ENCODE assay signal across 16 mouse cellular contexts in the genomic region with DNA sequence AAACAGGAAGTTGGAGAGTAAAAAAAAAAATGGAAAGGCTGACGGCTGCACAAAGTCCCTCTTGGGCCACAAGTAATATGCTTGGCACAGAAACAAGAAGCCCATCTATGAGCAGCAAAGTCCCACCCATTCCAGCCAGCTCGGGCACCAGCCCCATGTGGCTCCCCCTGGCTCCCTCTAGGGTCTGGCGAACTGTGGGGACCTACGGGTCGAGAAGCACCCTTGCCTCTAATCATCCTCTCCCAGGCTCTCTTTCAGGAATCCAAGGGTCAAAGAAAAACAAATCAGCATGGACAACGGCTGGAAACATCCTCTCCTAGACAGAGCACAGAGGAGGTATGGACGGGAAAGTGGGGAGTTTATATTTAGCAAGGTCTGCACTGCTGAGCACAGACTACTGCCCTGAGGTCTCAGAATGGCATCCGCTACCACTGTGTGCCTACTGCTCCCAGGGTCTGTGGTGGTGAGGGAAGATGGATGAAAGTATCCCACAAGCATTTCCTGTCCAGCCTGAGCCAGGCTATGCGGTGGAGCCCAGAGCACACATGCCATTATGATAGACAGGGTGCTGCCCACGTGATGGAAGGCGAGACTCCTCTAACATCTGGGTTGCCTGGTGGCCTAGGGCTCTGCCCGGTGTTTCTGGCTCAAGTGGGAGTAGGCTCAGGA.
DNase-seq lines count a peak whose midpoint lies in the region; ATAC-seq and TF ChIP-seq lines count a peak whose summit lies in the region.
"Had no signal": no experiment of that assay in that cellular context is flagged by ENCODE, and none has a peak within 500 bp of the region (broad histone marks: within the 10 kb centered on the region; RNA-seq: fewer than 3 reads in every experiment).

No protein-coding gene starts in this region.

- H3K9me3 ChIP-seq in heart, embryonic 10.5 days: no peaks in the 10 kb centered on the region
- H3K9me3 ChIP-seq in kidney, embryonic 15.5 days (replicated peaks): no peaks in the 10 kb centered on the region
- no peaks in the 10 kb centered on the region for H3K9me3 ChIP-seq in limb, embryonic 13.5 days
- no peaks in the 10 kb centered on the region for H3K9me3 ChIP-seq in forebrain, embryonic 14.5 days (replicated peaks; ENCODE audit: control insufficient read depth, low read length)
- H3K9me3 ChIP-seq: embryonic facial prominence, embryonic 12.5 days; forebrain, embryonic 15.5 days; intestine, embryonic 15.5 days had no signal

- in situ Hi-C loops in Patski (cut with MboI; ENCODE audit: low pct_unique_long_range_greater_than_20kb): no loop called here

- H3K4me2 ChIP-seq in kidney, embryonic 15.5 days: no peak overlapping the region; the same call in 1 of the 2 replicates
- H3K4me2 ChIP-seq in limb, embryonic 13.5 days (replicated peaks): no peak overlapping the region
- no peak overlapping the region for H3K4me2 ChIP-seq in forebrain, embryonic 14.5 days (ENCODE audit: low read length)
- H3K4me2 ChIP-seq: embryonic facial prominence, embryonic 12.5 days; forebrain, embryonic 15.5 days; intestine, embryonic 15.5 days had no signal

- H3K4me1 ChIP-seq in heart, embryonic 10.5 days: peaks cover 24% of the 10 kb centered on the region
- peaks cover 24% of the 10 kb centered on the region for H3K4me1 ChIP-seq in kidney, embryonic 15.5 days
- peaks cover 11% of the 10 kb centered on the region; the same call in 1 of the 2 replicates for H3K4me1 ChIP-seq in limb, embryonic 13.5 days
- no peaks in the 10 kb centered on the region for H3K4me1 ChIP-seq in forebrain, embryonic 14.5 days (ENCODE audit: control insufficient read depth, insufficient read depth, low read length)
- H3K4me1 ChIP-seq: embryonic facial prominence, embryonic 12.5 days; forebrain, embryonic 15.5 days; intestine, embryonic 15.5 days had no signal

- CTCF ChIA-PET in Patski (lab: Charles Lee): no interaction called here

- H3K36me3 ChIP-seq in heart, embryonic 10.5 days: no peaks in the 10 kb centered on the region
- H3K36me3 ChIP-seq in kidney, embryonic 15.5 days: no peaks in the 10 kb centered on the region; the same call in 1 of the 2 replicates
- H3K36me3 ChIP-seq in limb, embryonic 13.5 days: peaks cover 5% of the 10 kb centered on the region; the same call in 1 of the 2 replicates
- no peaks in the 10 kb centered on the region for H3K36me3 ChIP-seq in forebrain, embryonic 14.5 days (ENCODE audit: control insufficient read depth, insufficient read depth, low read length)
- H3K36me3 ChIP-seq: embryonic facial prominence, embryonic 12.5 days; forebrain, embryonic 15.5 days; intestine, embryonic 15.5 days had no signal

- POLR2A ChIA-PET in Patski (lab: Charles Lee): no interaction called here

- H3K4me3 ChIP-seq in heart, embryonic 10.5 days: no peak overlapping the region
- H3K4me3 ChIP-seq in kidney, embryonic 15.5 days (replicated peaks): no peak overlapping the region
- H3K4me3 ChIP-seq in limb, embryonic 13.5 days: no peak overlapping the region
- no peak overlapping the region for H3K4me3 ChIP-seq in forebrain, embryonic 14.5 days (ENCODE audit: low read depth, low read length)
- H3K4me3 ChIP-seq: embryonic facial prominence, embryonic 12.5 days; forebrain, embryonic 15.5 days; intestine, embryonic 15.5 days had no signal

- TF ChIP-seq CTCF in Patski (IDR thresholded peaks at IDR 0.05): no peak

- 50% methylated on average over 12 of the region's 12 CpGs for WGBS in heart, embryonic 10.5 days
- WGBS in kidney, embryonic 15.5 days: 59% methylated on average over 12 of the region's 12 CpGs
- WGBS in limb, embryonic 13.5 days: 75% methylated on average over 12 of the region's 12 CpGs
- 91% methylated on average over 12 of the region's 12 CpGs for WGBS in forebrain, embryonic 14.5 days

- no peak for DNase-seq in heart, embryonic 10.5 days (ENCODE audit: low spot score)
- DNase-seq in heart, postnatal 25 days (ENCODE audit: low spot score): no peak
- no peak for DNase-seq in kidney, postnatal 4 days
- DNase-seq in Patski (ENCODE audit: low read depth, low spot score): peak; percentile 89
- DNase-seq in forebrain, embryonic 14.5 days (ENCODE audit: low spot score): no peak
- no peak for DNase-seq in adrenal gland, adult 8-10 months
- DNase-seq: cerebellum, adult 9-11 months; gastrocnemius, postnatal 36 days; thymus, postnatal 25 days had no signal

- peak; percentile 69; the same call in 1 of the 2 replicates for ATAC-seq in kidney, embryonic 15.5 days (replicated peaks; ENCODE audit: low FRiP score)
- ATAC-seq in Patski: peak; percentile 98
- 0 out of 2 replicates have a peak, but pooled peaks have one; percentile 28 for ATAC-seq in limb, embryonic 13.5 days (ENCODE audit: low FRiP score, low read depth)
- no peak for ATAC-seq in forebrain, embryonic 14.5 days
- ATAC-seq: CD4-positive, CD25-positive, alpha-beta regulatory T cell, adult 4 months; forebrain, embryonic 15.5 days; intestine, embryonic 15.5 days had no signal

- no peaks in the 10 kb centered on the region for H3K27me3 ChIP-seq in heart, embryonic 10.5 days (ENCODE audit: insufficient read depth, poor library complexity, severe bottlenecking)
- H3K27me3 ChIP-seq in kidney, embryonic 15.5 days: no peaks in the 10 kb centered on the region
- no peaks in the 10 kb centered on the region for H3K27me3 ChIP-seq in Patski
- no peaks in the 10 kb centered on the region for H3K27me3 ChIP-seq in limb, embryonic 13.5 days
- no peaks in the 10 kb centered on the region for H3K27me3 ChIP-seq in forebrain, embryonic 14.5 days (replicated peaks; ENCODE audit: control insufficient read depth, insufficient read depth, low read length)
- H3K27me3 ChIP-seq: embryonic facial prominence, embryonic 12.5 days; forebrain, embryonic 15.5 days; intestine, embryonic 15.5 days had no signal

- intact Hi-C loops in heart, postnatal 25 days (cut with DNase I): no loop called here

- no peak overlapping the region for H3K9ac ChIP-seq in kidney, embryonic 15.5 days
- no peak overlapping the region for H3K9ac ChIP-seq in limb, embryonic 13.5 days
- H3K9ac ChIP-seq in forebrain, embryonic 14.5 days (ENCODE audit: low read length): no peak overlapping the region
- H3K9ac ChIP-seq: embryonic facial prominence, embryonic 12.5 days; forebrain, embryonic 15.5 days; intestine, embryonic 15.5 days; liver, embryonic 14.5 days had no signal

- peak overlapping the region; percentile 65 for H3K27ac ChIP-seq in heart, embryonic 10.5 days
- H3K27ac ChIP-seq in kidney, embryonic 15.5 days: peak overlapping the region; percentile 45; the same call in 1 of the 2 replicates
- H3K27ac ChIP-seq in limb, embryonic 13.5 days: no peak overlapping the region
- no peak overlapping the region for H3K27ac ChIP-seq in forebrain, embryonic 14.5 days (ENCODE audit: low read depth, low read length)
- H3K27ac ChIP-seq: embryonic facial prominence, embryonic 12.5 days; forebrain, embryonic 15.5 days; intestine, embryonic 15.5 days; liver, embryonic 14.5 days had no signal

Comparison
In these comparisons a context has a peak if more than half of its experiments do, and no peak if none do; other contexts are left out.
1. H3K27ac ChIP-seq: peak in heart, embryonic 10.5 days (single experiment) and kidney, embryonic 15.5 days (single experiment); none in limb, embryonic 13.5 days (single experiment) and forebrain, embryonic 14.5 days (single experiment).